Mouse (Mus musculus) ZHBTc4 (cell line): ENCODE data around the gene Oprm1.
"Not testable (repeated sequence)": the region's sequence is repeated elsewhere in the genome, so short reads cannot be mapped to it uniquely, and the experiment has no call there.

Experiments used
- DNase-seq: peaks from one replicate; pipeline ENCODE4 v3.0.0-alpha.2; 2011; ENCODE audit warnings: low read depth, low spot score

The Oprm1 gene

GRCm38 (mm10) chr10:6977843-6978242, 219.5 kb downstream of the Oprm1 start:
- no peak for DNase-seq

DNA sequence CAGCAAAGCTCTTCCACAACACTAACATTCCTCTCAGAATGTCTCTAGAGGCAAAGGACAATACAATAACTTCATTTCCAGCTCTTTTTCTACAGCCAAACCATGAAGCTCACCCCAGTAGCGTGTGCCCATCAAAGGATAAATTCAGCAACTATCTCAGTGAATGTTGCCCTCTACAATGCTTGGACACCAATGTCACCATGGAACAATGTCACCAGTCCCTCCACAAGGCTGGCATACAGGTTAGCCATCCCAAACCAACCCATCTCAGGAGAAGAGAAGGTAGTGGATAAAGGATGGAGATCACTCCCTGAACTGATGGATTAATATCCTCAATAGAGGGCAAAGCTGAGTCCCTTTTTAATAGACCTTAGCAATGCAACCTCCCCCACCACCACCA, 220.4 kb downstream of the Oprm1 start:
- DNase-seq = no peak

GRCm38 (mm10) chr10:6979216-6979615, 220.9 kb downstream of the Oprm1 start:
- no peak for DNase-seq

GRCm38 (mm10) chr10:6979789-6980188, 221.5 kb downstream of the Oprm1 start:
- no peak for DNase-seq

DNA sequence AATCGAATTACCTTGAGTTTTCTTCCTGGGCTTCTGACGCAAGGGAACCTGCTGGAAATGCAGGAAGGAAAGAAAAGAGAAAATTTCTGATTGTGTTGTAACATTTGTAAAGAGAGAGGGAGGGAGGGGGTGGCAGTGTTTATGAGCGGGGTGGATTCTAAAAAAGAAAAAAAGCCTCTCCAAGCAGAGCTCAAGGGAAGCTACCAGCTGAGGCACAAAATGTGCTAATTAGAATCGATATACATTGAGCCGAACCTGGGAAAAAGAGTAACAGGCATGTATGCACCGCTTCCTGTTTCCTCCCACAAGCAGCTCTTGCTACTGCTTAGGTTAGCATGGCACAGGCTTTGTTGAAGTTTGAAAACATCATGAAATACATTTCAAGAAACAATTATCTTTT, 221.9 kb downstream of the Oprm1 start:
- DNase-seq = no peak

DNA sequence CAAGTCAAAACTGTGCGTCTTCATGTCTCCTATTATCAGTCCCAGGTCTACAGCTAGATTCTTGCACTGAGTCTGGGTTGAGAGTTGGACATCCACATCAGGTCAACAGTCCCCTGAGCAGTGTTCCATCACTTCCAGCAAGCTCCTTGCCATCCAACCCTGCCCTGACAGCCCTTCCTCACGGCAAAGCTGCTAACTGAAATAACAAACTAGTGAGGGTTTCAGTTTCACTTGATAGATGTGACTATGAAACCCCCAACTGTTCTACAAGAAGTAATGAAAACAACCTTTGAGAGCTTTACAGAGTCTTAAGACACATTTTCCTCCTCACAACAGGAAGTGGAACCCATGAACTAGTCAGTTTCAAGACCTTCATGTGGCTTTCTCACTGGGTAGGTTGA, 224.4 kb downstream of the Oprm1 start:
- DNase-seq = no peak

DNA sequence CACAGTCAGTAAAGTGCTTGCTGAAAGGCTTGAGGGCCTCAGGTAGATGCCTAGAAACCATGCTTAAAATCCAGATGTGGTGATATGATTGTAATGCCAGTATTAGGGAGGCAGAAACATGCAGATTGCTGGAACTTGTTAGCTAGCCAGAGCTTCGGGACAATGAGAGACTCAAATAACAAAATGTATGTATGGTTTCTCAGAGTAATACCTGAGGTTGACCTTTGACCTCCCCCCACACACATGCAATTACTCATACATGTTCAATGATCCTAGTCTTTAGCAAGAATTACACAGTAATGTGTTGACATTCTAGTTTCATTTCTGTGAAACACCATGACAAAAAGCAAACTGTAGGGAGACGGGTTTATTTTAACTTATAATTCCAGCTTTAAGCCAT, 225.1 kb downstream of the Oprm1 start:
- no peak for DNase-seq

DNA sequence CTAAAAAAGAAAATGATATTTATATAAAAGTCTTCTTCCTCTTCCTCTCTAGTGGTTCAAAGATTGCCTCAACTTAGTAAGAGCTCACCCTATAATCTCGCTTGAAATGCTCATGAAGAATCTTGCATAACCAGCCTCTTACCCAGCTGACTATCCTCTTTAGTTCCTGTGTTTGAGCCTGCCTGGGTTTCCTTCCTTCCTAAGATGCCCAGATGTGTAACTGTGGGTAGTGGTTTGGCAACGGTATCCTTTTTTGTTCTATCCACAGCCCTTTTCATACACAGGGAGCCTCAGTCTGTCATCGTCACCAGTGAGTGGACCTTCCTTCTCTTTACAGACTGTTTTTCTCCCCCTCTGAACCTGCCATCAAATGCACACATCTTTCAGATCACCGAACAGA, 227.9 kb downstream of the Oprm1 start:
- DNase-seq = no peak

- no peak for DNase-seq
Observed at GRCm38 (mm10) chr10:6987399-6988098, 229.2 kb downstream of the Oprm1 start.

DNA sequence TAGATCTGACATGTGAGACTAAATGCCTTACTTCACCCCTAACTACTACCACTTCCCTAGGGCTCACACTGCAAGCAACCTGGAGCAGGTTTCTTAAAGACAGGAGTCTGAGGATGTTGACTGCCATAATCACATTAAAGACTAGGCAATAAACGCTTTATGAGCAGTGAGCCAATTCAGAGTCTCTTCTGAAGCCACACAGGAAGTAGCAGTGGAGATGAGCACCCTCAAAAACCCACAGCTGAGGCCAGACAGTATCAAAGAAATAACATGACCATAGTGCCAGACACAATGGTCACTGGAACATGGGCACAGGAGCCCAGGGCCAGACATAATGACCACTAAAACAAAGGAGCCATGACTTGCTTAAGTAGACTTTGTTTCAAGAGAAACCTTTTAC, 230.2 kb downstream of the Oprm1 start:
- no peak for DNase-seq

- no peak for DNase-seq
Observed at GRCm38 (mm10) chr10:6996895-6997294, 238.6 kb downstream of the Oprm1 start.

GRCm38 (mm10) chr10:6998576-6999250, 240.4 kb downstream of the Oprm1 start:
- no peak for DNase-seq

DNA sequence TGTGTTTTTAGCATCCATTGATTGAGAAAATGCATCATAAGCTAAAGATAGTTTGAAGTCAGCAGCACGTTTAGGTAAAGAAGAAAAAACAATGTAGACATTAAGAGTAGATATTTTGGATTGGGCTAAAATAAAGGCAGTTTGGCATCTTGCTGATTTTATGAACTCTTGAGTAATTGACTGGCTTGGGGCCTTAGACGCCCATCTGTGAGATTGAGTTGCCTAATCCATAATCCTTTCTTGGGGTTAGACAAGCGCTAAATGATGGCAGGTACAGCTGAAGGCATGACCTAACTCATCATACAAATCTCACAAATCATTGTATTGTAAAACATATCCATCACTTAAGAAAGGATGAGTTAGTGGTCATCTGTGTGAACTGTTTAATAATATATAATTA, 241.0 kb downstream of the Oprm1 start:
- DNase-seq = no peak

DNA sequence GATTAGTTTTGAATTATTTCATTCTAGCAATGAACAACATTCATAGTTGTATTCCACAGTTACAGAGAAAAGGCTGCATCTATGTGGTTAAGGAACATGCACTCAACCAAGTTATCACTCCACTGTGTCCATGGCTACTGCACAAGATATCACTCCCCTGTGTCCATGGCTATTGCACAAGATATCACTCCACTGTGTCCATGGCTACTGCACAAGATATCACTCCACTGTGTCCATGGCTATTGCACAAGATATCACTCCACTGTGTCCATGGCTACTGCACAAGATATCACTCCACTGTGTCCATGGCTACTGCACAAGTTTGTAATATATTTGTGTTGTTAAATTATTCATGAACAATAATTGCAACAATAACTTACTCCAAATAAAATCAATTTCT, 245.6 kb downstream of the Oprm1 start:
- not testable (repeated sequence) for DNase-seq

DNA sequence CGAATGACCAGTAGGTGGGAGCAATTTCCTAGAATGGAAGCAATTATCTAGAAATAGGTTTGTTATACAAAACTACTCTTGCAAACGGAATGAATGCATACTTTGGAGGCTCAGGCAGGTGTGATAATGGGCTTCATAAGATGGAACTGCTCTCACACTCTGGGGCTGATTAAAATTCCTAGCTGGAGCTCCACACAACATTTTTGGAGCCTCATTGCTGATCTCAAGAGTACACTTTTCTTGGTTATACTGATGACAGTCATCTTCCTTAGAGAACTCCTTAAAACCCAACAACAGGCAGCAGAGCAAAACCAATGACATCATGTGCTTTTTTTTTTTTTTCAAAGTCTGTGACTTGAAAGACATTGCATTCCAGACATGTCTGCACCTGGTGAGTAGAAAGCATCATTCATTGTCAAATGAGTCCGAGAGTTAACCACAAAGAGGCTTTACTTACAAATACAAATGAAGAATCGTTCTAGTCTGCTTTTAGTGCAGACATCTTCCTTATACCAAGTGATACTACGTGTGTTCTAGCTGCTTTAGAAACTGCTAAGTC, 246.8 kb downstream of the Oprm1 start:
- DNase-seq = peak; percentile 51

GRCm38 (mm10) chr10:7010543-7010942, 252.2 kb downstream of the Oprm1 start:
- no peak for DNase-seq

DNA sequence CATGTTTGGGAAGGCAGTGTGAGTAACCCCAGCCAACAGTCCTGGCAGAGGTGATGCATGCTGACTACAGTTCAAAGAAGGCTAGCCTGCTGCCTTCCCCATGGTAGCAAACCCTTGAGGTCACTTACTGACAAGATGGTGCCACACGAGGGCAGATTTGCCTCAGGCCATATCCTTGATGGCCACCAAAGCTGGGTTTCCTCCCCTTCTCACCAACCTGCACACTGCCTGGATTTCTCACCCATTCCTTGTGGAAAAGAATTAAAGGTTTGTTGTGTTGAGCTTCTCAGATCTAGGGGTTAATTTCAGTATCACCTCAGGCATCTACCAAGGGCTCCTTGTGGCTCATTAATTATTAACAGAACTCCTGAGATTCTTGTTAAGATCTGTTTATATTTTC, 256.9 kb downstream of the Oprm1 start:
- DNase-seq = no peak

- DNase-seq = no peak
Observed at GRCm38 (mm10) chr10:7019781-7020386, 261.6 kb downstream of the Oprm1 start.

GRCm38 (mm10) chr10:7020551-7020950, 262.2 kb downstream of the Oprm1 start:
- DNase-seq = no peak

GRCm38 (mm10) chr10:7025028-7025427, 266.7 kb downstream of the Oprm1 start:
- no peak for DNase-seq

DNA sequence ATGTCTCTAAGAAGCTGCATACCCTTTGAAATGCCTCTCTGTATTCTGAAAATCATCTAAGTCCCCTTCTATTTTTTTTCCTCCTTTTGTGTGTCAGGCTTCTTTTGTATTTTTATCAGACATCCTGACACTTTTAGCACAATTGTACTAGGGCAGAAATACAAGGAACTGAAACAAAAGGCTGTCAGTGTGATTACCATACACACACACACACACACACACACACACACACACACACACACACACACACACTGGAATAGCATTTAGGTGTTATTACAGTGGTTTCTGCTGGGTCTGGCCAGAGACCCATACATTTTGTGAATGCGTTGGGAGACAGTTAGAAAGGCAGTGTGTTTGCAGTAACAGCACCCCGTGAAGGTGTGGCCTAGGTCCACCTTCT, 275.2 kb downstream of the Oprm1 start:
- DNase-seq = no peak

- no peak for DNase-seq
Observed at GRCm38 (mm10) chr10:7035547-7035946, 277.2 kb downstream of the Oprm1 start.

- DNase-seq = no peak
Observed at GRCm38 (mm10) chr10:7037194-7037593, 278.9 kb downstream of the Oprm1 start.
